Mouse (Mus musculus) CH12F3 (cell line): ENCODE measurements around the gene Itga9.

ENCODE experiments used
- in situ Hi-C: fragments of 300-500 bp; cut with MboI; formaldehyde crosslinking; loops from 2 replicates; pipeline ENCODE4 v1.14.3; 2020; ENCODE audit warnings: low sequenced_read_pairs

The Itga9 gene

DNA sequence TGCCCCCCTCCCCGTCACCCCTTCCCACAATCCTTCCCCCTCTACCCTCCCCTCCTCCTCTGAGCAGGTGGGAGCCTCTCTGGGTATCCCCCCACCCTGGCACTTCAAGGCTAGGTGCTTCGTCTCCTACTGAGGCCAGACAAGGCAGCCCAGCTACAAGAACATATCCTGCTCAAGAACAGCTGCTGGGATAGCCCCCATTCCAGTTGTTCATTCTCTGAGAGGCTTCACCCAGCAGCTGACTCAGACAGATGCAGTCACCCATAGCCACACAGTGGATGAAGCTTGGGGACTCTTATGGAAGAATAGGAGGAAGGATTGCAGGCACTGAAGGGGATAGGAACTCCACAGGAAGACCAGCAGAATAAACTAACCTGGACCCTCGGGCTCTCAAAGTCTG is 157.2 kb downstream of the Itga9 start:
- in situ Hi-C loops, result no loop called here

DNA sequence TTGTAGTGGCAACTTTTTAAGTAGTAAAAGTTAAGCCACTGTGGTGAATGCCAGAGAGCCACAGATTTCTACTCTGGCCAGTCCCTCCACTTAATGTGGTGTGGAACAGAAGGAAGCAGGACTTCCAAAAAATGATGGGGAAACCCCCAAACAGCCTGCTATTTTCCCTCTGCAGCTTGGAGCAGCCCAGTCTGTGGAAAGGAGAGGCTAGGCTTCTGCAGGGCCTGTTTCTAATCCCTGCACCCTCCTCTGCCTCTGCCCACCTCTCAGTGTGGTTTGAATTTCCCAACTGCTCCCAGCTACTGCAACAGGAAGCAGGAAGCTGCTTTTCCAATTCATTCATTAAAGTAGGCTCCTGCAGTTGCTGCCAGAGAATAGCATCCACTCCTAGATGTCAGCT is 158.6 kb downstream of the Itga9 start:
- in situ Hi-C loops, result no loop called here

DNA sequence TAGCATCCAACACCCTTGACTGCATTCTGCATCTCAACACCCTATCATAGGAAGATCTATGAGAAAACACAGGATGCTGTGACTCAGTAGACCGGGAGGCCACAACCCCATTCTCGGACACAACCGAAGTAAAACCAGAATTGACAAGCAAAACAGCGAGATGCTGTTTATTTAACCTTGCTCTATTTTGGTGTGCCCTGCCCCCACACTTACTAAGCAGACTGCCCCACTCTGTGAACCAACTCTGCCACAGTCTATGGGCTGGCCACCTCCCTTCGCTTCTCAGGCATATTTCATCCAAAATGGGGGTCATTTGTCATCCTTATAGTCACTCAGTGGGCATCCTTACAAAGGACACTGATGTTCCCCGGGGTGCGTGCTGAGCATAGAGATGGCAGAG is 160.5 kb downstream of the Itga9 start:
- in situ Hi-C loops, result no loop called here

DNA sequence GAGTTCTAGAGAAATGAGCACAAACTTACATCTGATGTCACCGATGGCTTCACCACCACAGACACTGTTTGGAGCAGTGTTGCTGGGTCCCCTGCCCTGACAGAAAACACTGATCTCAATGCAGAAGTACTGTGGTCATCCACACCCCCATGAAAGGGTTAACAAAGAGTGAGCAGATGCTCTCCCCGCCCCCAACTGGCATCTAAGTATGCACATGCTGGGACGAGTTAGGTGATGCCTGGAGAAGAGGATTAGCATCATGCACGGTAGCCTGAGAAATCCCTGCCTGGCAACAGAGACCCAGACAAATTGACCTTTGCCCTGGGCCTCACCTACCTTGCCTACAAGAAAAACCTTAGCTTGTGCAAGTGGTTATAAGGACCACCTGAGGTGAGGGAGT is 162.1 kb downstream of the Itga9 start:
- in situ Hi-C loops, result no loop called here

DNA sequence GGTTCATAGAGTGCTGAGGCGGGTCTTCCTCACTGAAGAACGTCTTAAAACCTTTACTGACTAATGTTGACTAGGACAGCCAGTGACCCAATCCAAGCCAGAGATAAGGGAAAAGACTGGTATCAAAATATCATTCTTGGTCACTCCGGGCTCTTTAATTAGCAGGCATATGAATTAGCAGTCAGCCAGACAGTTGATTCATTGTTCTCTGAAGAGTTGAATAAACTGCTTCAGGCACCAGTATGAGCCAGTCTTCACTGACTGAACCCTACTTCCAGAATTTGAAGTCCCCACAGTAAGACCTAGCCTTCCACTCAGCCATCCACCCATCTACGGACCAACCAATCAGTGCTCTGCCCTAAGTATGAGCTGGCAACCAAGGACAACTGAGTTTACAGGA is 163.9 kb downstream of the Itga9 start:
- in situ Hi-C loops, result no loop called here

DNA sequence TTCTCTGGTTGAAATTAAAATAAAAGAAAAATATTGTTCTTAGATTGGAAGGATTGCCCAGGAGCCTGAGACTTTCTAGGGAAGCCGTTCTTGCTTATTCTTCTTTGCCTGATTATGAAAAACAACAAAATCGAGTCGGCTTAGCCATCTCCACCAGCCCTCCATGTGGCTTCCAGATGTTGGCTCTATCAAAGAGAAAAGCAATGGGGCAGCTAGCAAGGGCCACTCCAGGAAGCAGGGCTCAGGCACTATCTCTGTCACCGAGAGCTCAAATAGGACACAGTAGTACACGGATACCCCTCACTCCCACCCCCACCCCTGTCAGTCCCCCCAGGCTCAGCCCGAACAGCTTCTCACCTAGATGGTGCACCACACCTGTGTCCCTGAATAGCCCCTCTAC is 168.2 kb downstream of the Itga9 start:
- in situ Hi-C loops, result no loop called here

DNA sequence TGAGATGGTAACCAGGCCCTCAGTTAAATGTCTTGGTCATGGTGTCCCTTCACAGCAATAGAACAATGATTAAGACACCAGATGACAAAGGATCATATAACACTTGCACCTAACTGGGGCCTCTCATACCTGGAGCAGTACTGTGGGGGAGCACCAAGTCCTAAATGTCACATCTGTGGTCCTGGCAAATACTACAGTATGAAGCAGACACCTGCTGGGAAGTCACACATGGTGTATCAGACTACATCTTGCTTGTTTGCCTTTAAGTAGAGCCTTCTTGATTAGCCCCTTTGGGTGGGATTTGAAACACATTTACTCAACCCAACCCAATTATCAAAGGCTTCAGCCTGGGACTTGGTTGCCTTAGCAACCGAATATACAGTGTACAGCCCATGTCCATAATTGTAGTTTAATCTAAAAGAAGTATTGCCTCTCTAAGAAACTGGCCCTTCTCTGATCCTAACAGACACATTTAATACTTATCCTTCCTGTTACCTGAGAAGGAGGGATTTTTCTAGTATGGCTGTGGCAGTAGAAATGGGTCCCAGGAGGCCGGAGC is 170.5 kb downstream of the Itga9 start:
- in situ Hi-C loops, result no loop called here

DNA sequence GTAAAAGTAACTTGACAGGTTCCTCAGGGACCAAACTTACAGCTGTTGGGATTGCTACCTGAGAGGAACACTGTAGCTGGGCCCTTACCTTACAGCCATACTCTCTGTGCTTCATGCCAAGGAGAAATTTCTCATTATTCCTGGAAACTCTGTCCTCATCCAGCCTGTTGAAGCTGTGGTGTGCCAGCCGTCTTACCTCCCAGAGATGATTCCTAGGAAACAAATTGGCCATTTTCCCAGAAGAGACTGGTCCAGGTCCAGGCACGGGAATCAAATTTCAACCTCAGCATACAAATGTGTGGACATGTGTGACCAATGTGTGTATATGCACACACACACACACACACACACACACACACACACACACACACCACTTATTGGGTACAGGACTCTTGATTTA is 172.1 kb downstream of the Itga9 start:
- in situ Hi-C loops, result no loop called here

DNA sequence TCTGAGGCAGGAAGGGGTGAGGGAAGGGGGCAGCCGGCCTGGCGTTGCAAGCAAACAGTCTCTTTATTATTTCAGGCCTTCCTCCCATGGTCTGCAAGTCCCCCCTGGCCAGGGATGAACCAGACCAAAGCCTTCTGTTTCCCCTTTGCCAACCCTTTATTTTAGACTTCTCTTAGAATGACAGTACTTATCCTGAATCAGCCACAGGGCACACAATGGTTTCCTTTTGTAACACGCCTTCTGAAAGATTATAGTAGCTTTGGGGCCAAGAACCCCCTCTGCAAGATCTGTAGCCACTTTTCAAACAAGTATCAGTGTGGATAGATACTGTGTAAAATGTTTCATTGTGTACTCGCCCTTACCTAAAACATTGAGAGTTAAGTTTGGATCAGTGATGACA is 178.1 kb downstream of the Itga9 start:
- in situ Hi-C loops, result no loop called here

DNA sequence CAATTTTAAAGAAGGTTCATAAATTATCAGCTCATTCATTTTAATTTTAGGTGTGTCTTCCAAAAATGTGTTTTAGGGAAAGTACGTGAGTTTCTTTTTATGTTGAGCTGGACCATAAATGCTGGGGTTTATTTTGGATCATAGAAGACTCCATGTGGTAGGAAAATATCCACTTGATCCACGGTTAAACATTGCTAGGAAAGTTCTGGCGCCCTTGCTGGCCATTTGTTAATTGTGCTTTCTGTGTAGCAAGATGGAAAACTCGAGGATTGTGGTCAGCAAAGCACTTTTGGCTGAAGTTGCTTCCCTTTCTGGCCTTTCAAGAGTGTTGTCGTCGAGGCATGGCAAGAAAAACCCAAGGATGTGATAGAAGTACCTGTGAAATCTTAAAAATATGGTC is 179.3 kb downstream of the Itga9 start:
- in situ Hi-C loops, result no loop called here

DNA sequence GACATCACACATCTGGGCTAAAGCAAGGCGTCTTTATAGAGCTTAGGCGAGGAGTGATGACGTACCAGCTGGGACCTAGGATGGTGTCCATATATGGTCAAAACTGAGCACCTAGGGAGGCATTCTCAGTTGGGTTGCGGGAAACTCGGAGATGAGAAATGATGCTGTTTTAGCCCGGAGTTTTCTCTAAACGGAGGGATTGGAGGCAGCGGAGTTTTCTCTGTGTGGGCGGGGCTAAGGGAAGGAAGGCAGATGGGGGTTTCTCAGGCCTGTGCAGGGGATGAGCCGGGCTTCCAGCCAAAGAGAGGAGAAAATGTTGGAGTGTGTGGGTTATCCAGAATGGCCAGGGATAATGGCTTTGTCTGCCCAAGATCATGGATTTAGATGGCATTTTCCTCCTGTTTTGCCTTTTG is 182.4 kb downstream of the Itga9 start:
- in situ Hi-C loops, result no loop called here

DNA sequence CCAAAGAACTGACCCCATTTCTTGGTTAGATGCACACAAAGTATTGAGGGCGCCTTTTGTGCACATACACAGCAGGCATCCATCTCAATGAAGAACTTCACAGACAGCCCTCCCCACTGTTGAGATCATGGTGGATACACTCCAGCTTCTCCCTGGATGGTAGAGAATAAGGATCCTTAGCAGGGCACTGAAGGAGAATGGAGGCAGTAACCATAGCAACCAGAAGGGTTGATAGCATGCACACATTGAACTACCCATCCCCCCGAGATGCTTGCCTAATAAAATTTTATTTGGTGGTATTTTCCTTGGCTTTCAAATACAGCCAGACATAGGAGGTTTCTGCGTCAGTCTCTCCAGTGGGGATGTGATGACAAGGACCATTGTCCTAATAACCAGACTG is 184.7 kb downstream of the Itga9 start:
- in situ Hi-C loops, result no loop called here

DNA sequence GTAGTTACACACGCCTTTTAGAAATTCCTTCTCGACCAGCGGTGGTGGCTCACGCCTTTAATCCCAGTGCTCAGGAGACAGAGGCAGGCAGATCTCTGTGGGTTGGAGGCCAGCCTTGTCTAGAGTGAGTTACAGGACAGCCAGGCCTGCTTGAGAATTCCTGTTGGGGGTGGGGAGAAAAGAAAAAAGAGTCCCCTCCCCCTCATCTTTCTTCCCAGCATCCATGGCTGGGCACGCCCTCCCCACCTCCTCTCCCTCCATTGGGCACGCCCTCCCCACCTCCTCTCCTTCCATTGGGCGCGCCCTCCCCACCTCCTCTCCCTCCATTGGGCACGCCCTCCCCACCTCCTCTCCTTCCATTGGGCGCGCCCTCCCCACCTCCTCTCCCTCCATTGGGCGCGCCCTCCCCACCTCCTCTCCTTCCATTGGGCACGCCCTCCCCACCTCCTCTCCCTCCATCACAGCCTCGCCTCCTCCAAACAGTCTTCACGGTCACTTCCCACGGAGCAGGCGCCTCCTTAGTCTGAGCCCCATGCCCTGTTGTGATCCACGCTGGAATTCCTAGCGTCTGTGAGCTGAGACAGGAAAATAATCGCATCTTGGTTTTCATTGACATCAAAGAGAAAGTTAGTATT is 186.8 kb downstream of the Itga9 start:
- in situ Hi-C loops, result no loop called here

DNA sequence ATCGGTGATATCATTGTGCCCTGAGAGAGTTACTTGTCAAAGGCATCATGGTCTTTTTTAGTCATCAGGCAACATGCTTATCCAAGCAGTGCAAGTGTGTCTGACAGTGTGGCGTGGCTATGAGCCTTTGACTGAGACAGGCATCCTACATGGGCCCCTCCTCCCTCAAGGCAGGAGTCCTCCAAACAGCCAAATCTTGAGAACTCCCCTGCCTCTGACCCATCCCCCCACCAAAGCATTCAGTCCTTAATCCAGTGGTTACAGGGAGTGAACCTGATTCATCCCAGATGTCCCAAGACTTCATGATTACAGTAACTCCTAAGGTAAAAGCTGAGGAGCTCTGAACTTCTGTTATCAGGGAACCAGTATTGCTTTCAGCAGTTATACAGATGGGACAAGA is 188.2 kb downstream of the Itga9 start:
- in situ Hi-C loops, result no loop called here

DNA sequence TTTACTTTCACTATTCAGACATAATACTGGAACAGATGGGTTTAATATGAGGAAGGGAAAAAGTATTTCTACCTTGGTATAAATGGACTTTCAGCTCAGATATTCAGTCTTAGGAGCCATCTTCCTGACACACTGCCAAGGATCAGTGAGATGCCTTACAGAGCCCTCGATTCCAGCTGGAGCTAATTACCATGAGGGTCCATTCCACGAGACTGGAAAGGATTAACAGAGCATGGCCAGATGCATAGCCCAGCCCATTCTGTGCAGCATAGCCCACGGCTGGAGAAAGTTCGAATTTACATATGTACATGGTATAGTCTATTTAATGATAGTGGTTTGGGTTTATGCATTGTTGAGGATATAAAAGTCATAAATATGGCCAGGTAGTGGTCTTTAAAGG is 188.8 kb downstream of the Itga9 start:
- in situ Hi-C loops, result no loop called here

DNA sequence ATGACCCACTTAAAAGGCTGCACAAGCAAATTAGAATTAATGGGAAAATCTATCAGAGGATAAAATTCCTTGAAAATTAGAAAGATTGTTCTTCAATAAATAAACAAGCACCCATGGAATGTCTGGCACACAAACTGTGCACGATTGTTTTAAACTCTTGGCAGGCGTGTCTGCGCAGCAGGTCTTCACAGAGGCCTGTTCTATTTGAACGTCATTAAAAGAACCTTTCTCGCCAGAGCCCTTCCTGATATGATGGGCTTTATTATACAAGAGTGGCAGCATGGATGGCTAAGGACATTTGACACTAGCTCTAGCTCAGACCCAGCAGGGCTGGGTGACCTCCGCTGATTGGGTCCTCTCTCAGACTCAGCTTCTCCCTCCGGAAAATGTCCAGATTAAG is 192.6 kb downstream of the Itga9 start:
- in situ Hi-C loops, result no loop called here

DNA sequence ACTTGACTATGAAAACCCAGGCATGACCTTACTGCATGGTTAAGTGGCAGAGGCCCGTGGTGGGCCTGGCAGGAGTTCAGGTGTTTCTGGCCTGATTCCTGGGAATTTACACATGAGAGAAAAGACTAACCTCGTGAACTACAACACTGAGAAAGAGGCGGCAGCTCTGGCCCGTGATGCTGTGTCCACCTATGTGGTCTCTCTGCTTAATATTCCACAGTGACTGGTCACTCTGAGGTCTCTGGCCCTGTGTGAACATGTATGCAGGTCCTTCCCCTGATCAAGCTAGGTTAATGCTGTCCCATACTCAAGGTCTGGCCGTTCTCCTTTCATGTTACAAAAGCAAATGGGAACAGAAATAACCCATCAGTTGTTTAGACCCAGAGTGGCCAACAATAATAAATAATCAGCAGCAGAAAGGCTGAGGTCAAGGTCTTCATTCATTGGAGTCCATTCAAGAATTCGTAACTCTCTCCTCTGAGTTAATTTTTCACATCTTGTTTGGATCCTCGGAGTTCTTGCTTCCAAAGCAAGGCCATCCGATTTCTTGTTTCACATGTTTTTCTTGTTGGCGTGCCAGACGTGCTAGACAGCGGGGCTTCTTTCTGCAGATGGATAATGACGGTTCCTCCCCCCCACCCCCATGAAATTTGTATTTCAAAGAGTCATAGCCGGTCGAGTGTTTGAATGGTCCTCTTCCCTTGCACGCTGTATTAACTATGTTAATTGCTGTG is 194.9 kb downstream of the Itga9 start:
- in situ Hi-C loops, result no loop called here

DNA sequence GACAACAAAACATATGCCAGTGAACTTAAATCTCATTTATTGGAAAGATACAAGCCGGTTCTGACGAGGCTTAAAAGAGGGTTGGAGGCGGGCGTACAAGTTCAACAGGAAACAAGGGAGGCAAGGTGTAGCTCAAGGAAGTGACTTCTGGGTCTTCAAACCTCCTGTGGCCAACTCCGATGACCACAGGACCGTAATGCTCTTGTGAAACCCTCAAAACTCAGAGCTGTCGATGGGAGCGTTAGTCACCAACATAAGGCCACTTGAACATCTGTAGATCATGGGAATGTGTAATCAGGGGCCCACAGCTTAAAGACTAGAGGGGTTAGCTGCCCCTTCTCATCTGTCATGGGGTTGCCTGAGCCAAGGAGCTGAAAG is 195.4 kb downstream of the Itga9 start:
- in situ Hi-C loops, result no loop called here

DNA sequence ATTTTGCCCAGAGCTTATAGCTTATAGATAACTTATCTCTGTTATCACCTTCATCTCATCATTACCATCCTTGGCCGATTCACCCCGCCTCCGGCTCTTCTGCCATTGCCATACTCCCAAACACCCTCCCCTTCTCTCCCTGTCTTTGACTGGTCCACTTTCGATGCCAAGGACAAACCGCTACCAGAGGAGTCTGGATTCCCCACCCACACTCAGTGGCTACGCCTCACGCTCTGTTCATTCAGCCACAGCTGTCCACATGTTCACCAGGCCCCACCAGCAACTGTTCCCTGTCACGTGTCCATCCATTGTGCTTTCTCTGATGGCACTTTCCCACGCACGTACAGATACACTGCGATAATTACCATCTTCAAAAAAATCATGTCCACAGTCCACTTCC is 195.9 kb downstream of the Itga9 start:
- in situ Hi-C loops, result no loop called here

DNA sequence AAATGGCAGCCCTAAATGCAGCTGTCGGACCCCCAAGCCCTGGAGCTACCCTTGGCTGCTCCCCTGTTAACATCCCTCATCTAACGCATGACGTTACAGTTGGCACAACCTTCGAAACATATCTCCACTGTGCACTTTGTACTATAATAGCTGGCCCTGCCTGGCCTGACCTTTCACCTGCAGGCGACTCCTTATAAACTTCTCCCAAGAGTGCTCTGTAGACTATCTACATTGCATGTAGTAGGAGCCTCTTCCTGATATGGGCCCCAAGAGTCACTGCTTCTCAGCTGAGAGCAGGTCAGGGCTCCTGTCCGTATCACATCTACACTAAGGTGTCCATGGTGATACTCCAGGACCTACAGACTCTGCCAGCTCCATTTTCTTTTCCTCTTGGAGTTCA is 199.2 kb downstream of the Itga9 start:
- in situ Hi-C loops, result no loop called here

DNA sequence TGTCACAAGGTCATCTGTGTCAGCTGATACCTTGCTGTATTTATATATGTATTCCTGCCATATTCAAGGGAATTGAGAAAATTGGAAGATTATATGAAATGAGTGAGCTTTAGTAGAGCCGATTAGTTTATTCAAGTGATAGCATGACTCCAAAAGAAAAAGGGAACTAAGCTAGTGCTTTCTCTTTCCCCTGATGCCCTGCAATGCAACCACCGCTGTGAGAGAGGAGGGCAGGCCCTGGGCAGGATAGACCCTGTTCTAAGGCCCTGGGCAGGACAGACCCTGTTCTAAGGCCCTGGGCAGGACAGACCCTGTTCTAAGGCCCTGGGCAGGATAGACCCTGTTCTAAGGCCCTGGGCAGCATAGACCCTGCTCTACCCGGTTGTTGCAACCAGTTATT is 201.2 kb downstream of the Itga9 start:
- in situ Hi-C loops, result no loop called here

DNA sequence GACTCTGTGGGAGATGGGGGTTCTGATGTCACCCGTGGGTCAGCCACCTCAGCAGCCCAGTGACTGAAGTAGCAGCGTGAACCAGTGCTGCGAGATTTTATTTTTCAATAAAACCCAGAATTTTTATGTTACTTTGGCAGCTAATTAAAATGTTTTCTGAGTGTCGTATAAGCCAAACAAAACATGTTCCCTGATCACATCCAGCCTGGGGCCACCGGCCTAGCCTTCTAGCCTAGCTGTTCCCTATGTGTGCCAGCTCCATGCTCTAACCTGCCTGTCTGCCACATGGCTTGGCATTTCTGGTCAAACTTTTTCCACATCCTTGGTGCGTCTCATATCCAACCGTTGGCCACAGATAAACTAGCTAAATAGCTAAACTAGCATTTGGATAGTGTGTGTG is 205.7 kb downstream of the Itga9 start:
- in situ Hi-C loops, result no loop called here

DNA sequence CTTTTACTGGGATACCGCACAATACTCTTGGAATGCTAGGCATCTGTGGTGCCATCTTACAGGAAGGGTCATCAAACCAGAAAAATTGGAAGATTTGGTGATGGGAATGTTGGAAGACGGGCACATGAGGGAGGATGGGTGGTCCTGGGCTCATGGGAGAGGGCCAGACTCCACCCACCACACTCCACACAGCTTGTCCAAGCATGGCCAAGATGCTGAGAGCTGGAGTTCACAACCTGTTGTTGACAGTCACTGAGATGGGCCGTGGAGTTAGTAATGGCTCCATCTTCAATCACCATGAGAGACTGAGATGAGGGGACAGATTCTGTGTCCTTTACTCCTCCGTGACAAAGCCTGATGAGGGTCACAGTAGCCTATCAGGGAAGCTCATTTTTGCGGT is 207.0 kb downstream of the Itga9 start:
- in situ Hi-C loops, result no loop called here
